Mouse (Mus musculus) lung, adult 18-20 months (tissue): Measurements from ENCODE around the gene Myh9.
A peak's percentile ranks its signal among the peaks of the same experiment; 100 is the strongest.
"Not testable (repeated sequence)": the region's sequence is repeated elsewhere in the genome, so short reads cannot be mapped to it uniquely, and the experiment has no call there.

Experiments used
- DNase-seq, 2 experiments: peaks; one replicate each; pipeline ENCODE4 v3.0.0; 2022; ENCODE audit warnings: mixed read lengths in 2 of 2

Myh9 gene

GRCm38 (mm10) chr15:77750461-77750860 lies 91.5 kb downstream of the Myh9 start:
- DNase-seq = peak in 1 of 2 experiments; percentile 54

GRCm38 (mm10) chr15:77749717-77750116 lies 92.3 kb downstream of the Myh9 start:
- DNase-seq = no peak

- DNase-seq = no peak
These were observed 93.6 kb downstream of the Myh9 start for GRCm38 (mm10) chr15:77748414-77748813.

- no peak for DNase-seq
These were observed 95.6 kb downstream of the Myh9 start for GRCm38 (mm10) chr15:77746326-77746725.

- DNase-seq = no peak
These were observed 96.9 kb downstream of the Myh9 start for GRCm38 (mm10) chr15:77745081-77745480.

GRCm38 (mm10) chr15:77744632-77745031 lies 97.3 kb downstream of the Myh9 start:
- no peak for DNase-seq

- not testable (repeated sequence) for DNase-seq
These were observed 100.4 kb downstream of the Myh9 start for GRCm38 (mm10) chr15:77741556-77741955.

- no peak for DNase-seq
These were observed 101.3 kb downstream of the Myh9 start for GRCm38 (mm10) chr15:77740511-77741297.

GRCm38 (mm10) chr15:77733903-77734302 lies 108.1 kb downstream of the Myh9 start:
- DNase-seq = not testable (repeated sequence)

- DNase-seq = not testable (repeated sequence)
These were observed 108.6 kb downstream of the Myh9 start for GRCm38 (mm10) chr15:77733380-77733779.

- not testable (repeated sequence) for DNase-seq
These were observed 109.1 kb downstream of the Myh9 start for GRCm38 (mm10) chr15:77732851-77733250.

- DNase-seq = no peak
These were observed 110.4 kb downstream of the Myh9 start for GRCm38 (mm10) chr15:77731605-77732004.

GRCm38 (mm10) chr15:77728739-77729138 lies 113.2 kb downstream of the Myh9 start, which contains the start of gene Apol9b:
Apol9b (plus strand) TSS chr15:77729039.
- DNase-seq = not testable (repeated sequence)

GRCm38 (mm10) chr15:77727745-77728144 lies 114.2 kb downstream of the Myh9 start:
- DNase-seq = not testable (repeated sequence)

- DNase-seq = not testable (repeated sequence)
These were observed 114.8 kb downstream of the Myh9 start for GRCm38 (mm10) chr15:77727139-77727538.

GRCm38 (mm10) chr15:77725393-77726020 lies 116.5 kb downstream of the Myh9 start:
- peak in 1 of 2 experiments; percentile 10 for DNase-seq

GRCm38 (mm10) chr15:77724208-77724911 lies 117.6 kb downstream of the Myh9 start:
- DNase-seq = not testable (repeated sequence)

GRCm38 (mm10) chr15:77721509-77721908 lies 120.5 kb downstream of the Myh9 start:
- not testable (repeated sequence) for DNase-seq

GRCm38 (mm10) chr15:77718240-77718639 lies 123.7 kb downstream of the Myh9 start:
- DNase-seq = not testable (repeated sequence)
